Mouse (Mus musculus): ENCODE results near the gene Prss38. TPM values are rescaled to one million over a fixed set of nuclear protein-coding genes. Genes with fewer than 3 reads are reported as not detected.

The Prss38 gene
- total RNA-seq (2017): not detected in 2 replicates

DNA sequence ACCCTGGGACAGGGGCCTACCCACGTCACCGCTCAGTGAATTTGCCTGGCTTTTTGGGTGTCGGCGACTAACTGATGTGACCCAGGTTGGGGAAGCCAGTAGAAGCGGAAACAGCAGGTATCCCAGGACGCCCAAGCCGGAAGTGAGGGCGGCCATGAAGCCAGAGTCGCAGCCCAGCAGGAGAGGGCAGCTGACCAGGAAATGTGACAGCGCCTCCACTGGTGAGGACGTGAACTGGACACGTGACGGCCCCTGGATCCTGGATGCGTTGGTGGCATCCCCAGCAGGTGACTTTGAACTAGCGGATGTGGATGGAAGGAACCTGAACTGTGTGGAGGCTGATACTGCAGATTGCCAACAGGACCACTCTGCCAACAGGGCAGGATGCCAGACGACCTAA, at the start of gene Prss38:
Prss38 (minus strand) TSS at position 183 of the 400 bp plus-strand sequence.
- no peak for ATAC-seq (replicated peaks in 1 of 2; ENCODE audit: insufficient read depth in 1 of 2, low FRiP score in 2 of 2, low TSS enrichment in 1 of 2, low read depth in 1 of 2, poor library complexity in 2 of 2, severe bottlenecking in 2 of 2)

DNA sequence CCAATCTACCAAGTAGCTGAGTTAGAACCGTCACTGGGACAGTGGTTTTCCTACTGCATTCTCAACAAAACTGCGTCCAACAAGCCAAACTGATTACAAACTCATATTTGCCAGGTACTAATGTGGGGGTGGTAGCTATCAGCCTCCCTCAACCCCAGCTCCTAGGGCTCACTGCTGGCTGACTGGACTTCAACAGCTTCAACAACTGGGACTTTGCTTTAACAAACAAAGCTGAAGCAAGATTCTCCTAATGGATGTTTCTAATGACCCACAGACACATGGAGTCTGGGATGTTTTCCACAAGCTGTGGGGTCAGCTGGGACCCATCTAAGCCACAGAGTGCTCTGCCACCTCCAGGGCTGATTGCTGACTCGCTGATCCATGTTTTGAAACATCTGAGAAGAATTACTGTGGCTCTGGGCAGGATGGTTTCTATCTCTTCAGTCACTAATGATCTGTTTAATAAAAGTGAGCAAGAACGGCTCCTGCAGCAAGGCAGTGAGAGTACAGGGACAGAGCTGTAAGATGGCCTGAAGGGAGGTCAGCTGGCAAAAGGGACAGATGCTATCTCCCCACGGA, 47.6 kb upstream of the Prss38 start:
- no peak for ATAC-seq (replicated peaks in 1 of 2; ENCODE audit: insufficient read depth in 1 of 2, low FRiP score in 2 of 2, low TSS enrichment in 1 of 2, low read depth in 1 of 2, poor library complexity in 2 of 2, severe bottlenecking in 2 of 2)

DNA sequence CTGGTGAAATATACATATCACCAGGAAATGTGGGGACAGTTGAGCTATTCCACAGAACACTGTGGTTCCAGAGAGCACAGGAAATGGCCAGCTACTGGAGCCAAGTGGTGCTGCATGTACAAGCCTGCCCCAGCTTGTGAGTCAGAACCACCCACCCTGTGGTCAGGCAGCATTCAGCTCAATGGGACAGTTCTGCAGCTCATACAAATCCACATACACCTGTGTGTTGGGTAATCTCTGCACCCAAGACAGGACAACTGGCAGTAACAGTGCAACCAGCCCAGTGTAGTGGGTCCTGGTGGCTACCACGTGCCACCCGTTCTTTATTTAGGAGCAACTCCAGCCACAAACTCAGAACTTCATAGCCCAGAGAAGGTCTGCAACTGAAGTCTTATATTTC, 46.5 kb upstream of the Prss38 start:
- peak in 1 of 2 experiments; percentile 20; a peak in 1 of 4 replicates for ATAC-seq (replicated peaks in 1 of 2; ENCODE audit: insufficient read depth in 1 of 2, low FRiP score in 2 of 2, low TSS enrichment in 1 of 2, low read depth in 1 of 2, poor library complexity in 2 of 2, severe bottlenecking in 2 of 2)

DNA sequence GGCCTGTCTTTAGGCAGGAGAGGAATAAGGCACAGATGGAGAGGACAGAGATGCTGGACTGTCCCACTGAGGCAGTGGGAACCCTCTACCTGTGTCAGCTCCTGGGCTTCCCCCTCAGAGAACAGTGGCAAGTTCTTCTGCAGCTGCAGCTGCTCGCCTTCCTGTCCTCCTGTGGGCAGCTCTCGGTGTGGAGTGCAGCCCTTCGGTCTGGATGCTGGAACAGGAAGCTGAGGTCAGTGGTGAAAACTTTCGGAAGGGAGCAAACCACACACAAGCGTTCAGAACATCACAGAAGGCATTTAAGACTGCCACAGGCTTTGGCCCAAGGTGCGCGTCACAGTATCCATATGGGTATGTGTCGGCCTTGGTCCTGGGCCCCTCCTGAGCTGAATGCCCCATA, 46.0 kb upstream of the Prss38 start:
- ATAC-seq (replicated peaks in 1 of 2; ENCODE audit: insufficient read depth in 1 of 2, low FRiP score in 2 of 2, low TSS enrichment in 1 of 2, low read depth in 1 of 2, poor library complexity in 2 of 2, severe bottlenecking in 2 of 2): peak; percentile 48 to 68

DNA sequence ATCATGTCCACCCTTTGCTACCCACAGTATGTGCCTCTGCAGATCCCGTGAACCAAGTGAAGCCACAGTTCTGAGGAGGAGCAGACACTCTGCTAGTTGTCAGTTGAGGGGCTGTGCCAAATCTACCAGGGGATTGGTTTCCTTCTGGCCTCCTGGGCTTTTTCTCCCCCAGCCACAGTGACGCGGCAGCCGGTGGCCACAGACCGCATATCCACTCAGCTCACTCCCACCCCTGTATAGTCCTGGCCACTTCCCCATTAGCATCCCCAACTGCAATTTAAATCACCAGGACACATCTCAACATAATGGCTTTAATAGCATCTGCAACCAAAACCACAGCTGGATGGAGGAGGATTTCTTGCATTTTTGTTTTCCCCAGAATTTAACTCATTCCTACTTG, 43.3 kb upstream of the Prss38 start:
- ATAC-seq (replicated peaks in 1 of 2; ENCODE audit: insufficient read depth in 1 of 2, low FRiP score in 2 of 2, low TSS enrichment in 1 of 2, low read depth in 1 of 2, poor library complexity in 2 of 2, severe bottlenecking in 2 of 2): peak; percentile 86 to 87

DNA sequence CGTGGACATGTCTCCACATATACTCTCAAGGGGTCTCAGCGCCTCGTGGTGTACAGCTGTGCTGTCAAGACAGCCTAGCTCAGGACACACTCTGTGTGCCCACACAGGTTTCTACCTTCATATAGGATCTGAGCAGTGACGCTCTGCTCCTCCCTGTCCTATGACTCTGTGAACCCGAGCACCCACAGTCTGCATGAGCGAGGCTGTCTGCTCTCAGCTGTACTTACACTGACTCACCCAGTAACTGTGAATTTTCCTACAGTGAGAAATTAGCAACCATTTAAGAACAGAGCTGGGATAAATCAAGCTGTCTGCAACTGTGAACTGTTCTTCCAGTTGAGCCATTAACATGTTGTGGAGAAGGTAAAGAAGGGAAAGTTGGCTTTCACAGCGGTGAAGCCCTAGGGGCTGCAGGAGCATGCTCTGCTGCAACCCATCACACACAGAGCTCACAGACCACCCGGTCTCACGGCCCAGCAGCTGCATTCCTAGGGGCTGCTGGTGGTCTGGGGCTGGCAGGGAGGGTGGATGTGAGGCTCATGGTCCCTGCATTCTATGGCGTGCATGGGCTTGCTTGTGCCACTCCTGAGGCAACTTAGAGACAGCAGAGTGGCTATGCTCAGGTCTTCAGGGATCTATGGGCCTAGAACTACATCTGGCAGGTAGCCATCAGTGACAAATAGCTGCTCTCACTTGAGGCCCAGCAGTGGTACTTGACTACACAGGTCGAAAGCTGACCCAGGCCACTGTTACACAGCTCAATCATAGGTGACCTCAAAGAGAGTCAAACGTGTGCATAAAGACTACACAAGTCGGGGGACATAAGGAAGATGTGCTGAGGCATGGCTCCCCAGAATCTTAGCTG, 37.8 kb upstream of the Prss38 start:
- no peak for ATAC-seq (replicated peaks in 1 of 2; ENCODE audit: insufficient read depth in 1 of 2, low FRiP score in 2 of 2, low TSS enrichment in 1 of 2, low read depth in 1 of 2, poor library complexity in 2 of 2, severe bottlenecking in 2 of 2)

DNA sequence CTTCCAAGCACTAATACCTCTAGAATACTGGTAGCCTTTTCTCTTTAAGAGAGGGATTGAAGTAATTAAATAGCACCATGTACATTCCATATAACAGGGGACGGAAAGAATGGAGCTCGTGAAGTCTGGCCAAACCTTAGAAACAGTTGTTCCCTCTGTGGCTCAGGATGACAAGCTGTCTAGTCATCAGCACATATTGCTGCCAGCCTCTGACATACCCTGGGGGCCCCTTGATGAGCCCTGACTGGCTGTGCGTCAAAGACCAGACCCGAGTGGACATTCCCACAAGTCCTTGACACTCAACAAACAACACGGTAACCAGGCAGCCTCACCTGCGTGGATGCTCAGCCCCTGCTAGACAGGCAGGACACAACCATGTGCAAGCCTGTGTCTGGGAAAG, 36.6 kb upstream of the Prss38 start:
- ATAC-seq (replicated peaks in 1 of 2; ENCODE audit: insufficient read depth in 1 of 2, low FRiP score in 2 of 2, low TSS enrichment in 1 of 2, low read depth in 1 of 2, poor library complexity in 2 of 2, severe bottlenecking in 2 of 2): no peak

DNA sequence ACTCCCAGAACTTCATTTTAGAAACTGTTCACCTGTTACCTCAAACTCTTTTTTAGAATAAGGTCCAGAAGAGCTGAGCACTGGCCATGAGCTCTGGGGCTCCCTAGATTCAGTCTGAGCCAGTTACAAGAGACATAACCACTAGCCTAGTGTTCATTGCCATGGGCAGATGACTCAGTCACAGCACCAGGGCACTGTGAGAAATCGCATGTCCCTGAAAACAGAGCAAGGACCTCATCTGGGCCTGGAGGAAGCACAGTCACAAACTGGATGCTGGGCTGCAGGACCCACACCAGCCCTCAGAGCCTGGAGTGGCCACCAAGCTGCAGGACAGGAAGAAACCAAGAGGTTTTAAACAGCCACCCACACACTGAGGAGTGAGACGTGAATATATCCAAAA, 35.4 kb upstream of the Prss38 start:
- no peak for ATAC-seq (replicated peaks in 1 of 2; ENCODE audit: insufficient read depth in 1 of 2, low FRiP score in 2 of 2, low TSS enrichment in 1 of 2, low read depth in 1 of 2, poor library complexity in 2 of 2, severe bottlenecking in 2 of 2)

DNA sequence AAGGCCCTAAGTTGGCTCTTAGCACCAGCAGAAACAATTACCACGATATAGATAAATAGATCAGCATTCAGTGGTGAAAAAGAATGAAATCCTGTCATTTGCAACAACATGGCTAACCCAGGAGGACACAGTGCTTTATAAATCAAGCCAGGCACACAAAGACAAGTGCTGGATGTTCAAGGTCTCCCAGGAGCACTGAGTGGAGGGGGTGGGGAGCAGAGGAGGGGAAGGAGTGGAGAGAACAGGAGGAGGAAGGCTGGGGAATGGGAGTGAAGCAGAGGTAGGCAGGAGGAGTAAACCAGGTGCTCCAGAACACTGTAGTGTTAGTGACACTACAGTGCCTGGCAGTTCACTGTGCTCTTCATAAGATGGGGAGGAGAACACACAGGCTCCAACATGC, 30.3 kb upstream of the Prss38 start:
- ATAC-seq (replicated peaks in 1 of 2; ENCODE audit: insufficient read depth in 1 of 2, low FRiP score in 2 of 2, low TSS enrichment in 1 of 2, low read depth in 1 of 2, poor library complexity in 2 of 2, severe bottlenecking in 2 of 2): no peak

DNA sequence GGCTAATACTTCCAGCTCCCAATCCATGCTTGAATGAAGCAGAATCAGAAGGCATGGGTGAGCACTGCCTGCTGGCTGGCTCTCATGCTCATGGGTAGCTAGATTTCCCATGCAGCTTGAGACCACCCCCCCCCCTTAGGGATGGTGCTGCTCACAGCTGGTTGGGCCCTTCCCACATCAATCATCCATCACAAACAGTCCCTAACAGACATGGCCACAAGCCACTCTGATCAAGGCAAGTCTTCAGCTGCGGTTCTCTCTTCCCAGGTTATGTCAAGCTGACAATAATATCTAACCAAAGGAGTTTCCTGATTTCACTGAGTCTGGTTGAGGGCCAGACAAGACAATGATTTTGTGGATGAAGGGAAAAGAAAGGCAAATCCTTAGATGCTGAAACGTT, 25.4 kb upstream of the Prss38 start:
- ATAC-seq (replicated peaks in 1 of 2; ENCODE audit: insufficient read depth in 1 of 2, low FRiP score in 2 of 2, low TSS enrichment in 1 of 2, low read depth in 1 of 2, poor library complexity in 2 of 2, severe bottlenecking in 2 of 2): no peak

DNA sequence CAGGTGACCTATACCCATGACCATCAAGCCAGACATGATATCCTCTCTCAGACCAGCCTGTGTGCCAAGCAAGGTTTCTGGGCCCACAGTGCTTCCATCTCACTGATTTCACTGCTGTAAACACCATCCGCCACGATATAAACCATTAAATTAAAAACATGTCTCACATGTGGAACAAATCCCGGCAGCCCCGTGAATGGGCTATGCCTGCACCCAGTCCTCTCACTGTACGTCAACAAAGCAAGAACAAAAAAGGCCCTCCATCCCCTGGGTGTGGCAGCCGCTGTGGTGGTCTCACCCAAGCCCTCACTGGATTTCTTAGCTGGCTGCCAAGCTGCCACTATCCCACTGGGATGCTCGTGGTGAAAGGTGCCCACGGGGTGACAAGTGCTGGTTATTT, 24.4 kb upstream of the Prss38 start:
- no peak for ATAC-seq (replicated peaks in 1 of 2; ENCODE audit: insufficient read depth in 1 of 2, low FRiP score in 2 of 2, low TSS enrichment in 1 of 2, low read depth in 1 of 2, poor library complexity in 2 of 2, severe bottlenecking in 2 of 2)

DNA sequence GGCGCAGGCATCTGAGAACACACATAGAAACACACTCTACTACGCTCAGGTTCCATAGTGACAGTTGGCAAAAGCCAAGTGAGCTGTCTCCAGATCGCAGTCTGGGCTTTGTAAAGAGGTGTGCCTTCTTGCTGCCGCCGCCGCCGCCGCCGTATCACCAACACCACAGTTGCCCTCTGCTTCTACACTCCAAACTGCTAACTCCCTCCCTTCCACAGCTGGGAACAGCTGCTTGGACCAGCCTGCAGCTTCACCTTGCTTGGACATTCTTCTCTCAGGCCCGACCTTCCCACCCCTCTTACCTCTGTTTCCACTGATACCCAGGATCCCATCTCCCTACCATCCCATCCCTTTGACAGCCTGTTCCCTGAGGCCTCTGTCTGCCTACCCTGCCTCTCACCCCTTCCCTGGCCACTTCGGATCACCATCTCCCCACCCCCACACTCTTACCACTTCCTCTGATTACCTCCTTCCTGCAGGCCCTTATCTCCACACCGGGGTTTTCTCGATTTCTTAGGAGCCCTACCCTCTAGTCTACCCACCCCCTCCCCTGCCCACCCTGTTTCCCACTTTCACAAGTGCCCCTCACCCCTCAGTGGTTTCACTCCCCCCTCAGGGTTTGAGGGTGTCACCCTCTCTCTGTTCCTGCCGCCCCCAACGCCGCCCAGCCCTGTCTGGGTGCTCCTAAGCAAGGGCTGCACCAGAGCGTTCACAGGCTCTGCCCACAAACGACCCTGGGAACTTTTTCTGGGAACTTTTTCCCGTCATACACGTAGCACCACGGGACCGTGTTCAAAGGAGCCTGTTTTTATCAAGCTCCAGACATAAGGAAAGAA, 22.3 kb upstream of the Prss38 start:
- peak; percentile 13 to 49; a peak in 3 of 4 replicates for ATAC-seq (replicated peaks in 1 of 2; ENCODE audit: insufficient read depth in 1 of 2, low FRiP score in 2 of 2, low TSS enrichment in 1 of 2, low read depth in 1 of 2, poor library complexity in 2 of 2, severe bottlenecking in 2 of 2)

DNA sequence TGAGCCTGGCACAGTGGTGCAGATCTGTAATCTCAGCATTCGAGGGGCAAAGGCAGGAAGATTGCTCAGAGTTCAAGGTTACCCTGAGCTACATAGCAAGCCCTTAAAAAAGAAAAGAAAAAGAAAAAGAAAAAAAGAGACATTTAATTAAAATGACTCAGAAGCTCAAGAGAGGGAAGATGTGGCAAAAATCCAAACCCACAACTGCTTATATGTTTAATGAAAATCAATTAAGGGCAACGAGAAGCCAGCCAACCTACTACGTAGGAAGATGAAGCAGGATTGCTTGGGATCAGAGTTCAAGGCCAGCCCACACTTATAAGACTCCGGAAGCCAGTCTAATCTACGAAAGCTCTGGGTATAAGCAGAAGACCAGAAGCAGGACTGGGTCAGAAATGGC, 19.0 kb upstream of the Prss38 start:
- no peak for ATAC-seq (replicated peaks in 1 of 2; ENCODE audit: insufficient read depth in 1 of 2, low FRiP score in 2 of 2, low TSS enrichment in 1 of 2, low read depth in 1 of 2, poor library complexity in 2 of 2, severe bottlenecking in 2 of 2)

DNA sequence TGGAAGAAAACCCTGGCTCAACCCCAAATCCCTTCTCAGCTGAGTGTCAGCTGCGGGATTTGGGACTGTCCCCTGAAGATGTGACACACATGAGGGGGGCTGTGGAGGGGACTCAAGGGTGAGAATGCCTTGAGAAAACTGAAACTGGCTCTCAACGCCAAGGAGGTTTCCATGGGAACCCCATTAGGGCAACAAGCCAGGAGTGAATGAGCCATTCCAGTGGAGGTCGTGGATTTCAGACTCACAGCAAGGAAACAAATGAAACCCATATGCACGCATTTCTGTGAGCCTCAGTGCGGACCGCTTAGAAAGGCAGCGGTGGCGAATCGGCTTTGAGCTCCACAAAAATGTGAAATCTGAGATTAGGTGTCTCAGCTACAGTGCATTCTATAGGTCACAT, 18.1 kb upstream of the Prss38 start:
- ATAC-seq (replicated peaks in 1 of 2; ENCODE audit: insufficient read depth in 1 of 2, low FRiP score in 2 of 2, low TSS enrichment in 1 of 2, low read depth in 1 of 2, poor library complexity in 2 of 2, severe bottlenecking in 2 of 2): no peak

DNA sequence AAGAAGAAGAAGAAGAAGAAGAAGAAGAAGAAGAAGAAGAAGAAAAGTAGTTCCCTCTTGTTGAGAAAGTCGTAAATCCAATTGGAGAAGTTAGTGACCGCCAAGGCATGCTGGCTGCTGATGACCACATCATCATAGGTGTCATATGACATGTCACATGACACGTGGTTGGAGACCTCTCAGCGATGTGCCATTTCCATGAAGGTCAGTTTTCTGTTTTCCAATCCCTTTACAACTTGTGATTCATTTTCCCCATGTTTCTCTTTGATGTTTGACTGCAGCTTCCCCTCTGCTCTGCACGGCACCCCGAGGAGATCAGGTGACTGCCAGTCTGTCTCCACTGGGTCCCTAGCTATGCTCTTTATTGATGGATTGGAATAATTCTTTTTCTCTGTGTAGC, 16.8 kb upstream of the Prss38 start:
- ATAC-seq (replicated peaks in 1 of 2; ENCODE audit: insufficient read depth in 1 of 2, low FRiP score in 2 of 2, low TSS enrichment in 1 of 2, low read depth in 1 of 2, poor library complexity in 2 of 2, severe bottlenecking in 2 of 2): no peak

DNA sequence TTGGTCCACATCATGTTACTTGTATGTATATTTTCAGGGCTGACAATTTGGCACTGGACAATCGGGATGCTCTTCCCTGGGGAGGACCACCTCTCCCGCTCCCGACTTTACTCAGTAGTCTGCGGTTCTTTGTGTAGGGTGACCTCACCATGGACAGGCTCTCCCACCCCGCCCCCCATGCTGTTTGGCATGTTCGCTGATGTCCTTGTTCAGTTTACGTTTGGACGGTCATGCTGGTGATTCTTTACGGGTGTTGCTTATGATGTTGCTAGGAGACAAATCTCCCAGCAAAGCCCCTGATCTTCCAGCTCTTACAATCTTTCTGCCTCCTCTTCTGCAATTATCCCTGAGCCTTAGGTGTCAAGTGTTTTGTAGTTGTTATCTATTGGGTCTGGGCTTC, 15.0 kb upstream of the Prss38 start:
- ATAC-seq (replicated peaks in 1 of 2; ENCODE audit: insufficient read depth in 1 of 2, low FRiP score in 2 of 2, low TSS enrichment in 1 of 2, low read depth in 1 of 2, poor library complexity in 2 of 2, severe bottlenecking in 2 of 2): no peak

DNA sequence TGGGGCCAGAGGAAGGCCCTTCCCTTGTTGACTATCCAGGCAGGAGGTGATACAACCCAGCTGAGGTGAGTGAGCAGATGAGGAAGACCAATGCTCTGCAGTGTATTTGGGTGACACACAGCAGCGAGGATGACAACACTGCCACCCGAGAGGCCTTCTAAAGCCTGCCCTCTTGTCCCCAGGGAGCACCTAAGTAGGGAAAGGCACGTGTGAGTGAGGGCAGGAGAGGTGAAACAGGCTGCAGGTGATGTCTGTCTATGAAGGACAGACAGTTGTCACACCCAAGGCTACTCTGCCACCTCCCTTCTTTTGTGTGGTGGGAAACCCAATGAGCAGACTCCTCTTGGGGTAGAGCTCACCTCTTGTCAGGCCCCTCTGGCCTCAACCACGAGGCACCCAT, 14.2 kb upstream of the Prss38 start:
- no peak for ATAC-seq (replicated peaks in 1 of 2; ENCODE audit: insufficient read depth in 1 of 2, low FRiP score in 2 of 2, low TSS enrichment in 1 of 2, low read depth in 1 of 2, poor library complexity in 2 of 2, severe bottlenecking in 2 of 2)

DNA sequence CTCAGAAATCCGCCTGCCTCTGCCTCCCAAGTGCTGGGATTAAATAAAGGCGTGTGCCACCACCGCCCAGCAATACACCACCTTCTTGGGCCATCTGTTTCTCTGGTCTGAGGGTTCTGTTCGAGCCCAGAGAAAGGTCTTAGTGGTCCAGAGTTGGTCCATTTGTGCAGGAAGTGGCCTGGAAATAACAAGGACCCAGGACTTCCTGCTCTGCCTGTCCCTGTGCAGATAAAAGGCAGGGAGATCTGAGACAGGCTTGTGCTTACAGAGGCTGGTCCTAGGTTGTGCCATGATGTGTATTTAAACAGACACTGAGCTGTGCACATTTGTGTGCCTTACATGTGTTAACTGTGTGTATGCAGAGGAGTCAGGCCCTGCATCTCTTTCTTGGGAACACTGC, 13.3 kb upstream of the Prss38 start:
- ATAC-seq (replicated peaks in 1 of 2; ENCODE audit: insufficient read depth in 1 of 2, low FRiP score in 2 of 2, low TSS enrichment in 1 of 2, low read depth in 1 of 2, poor library complexity in 2 of 2, severe bottlenecking in 2 of 2): no peak

Measured in hematopoietic stem cell, adult 5-6 weeks (primary cell).